Mouse (Mus musculus): ENCODE measurements around the gene Nr1i3. TPM values are rescaled to one million over a fixed set of nuclear protein-coding genes. Genes with fewer than 3 reads are reported as not detected.

Nr1i3 gene
- under 1 TPM; 0.20 to 0.25 TPM for total RNA-seq (2021)

DNA sequence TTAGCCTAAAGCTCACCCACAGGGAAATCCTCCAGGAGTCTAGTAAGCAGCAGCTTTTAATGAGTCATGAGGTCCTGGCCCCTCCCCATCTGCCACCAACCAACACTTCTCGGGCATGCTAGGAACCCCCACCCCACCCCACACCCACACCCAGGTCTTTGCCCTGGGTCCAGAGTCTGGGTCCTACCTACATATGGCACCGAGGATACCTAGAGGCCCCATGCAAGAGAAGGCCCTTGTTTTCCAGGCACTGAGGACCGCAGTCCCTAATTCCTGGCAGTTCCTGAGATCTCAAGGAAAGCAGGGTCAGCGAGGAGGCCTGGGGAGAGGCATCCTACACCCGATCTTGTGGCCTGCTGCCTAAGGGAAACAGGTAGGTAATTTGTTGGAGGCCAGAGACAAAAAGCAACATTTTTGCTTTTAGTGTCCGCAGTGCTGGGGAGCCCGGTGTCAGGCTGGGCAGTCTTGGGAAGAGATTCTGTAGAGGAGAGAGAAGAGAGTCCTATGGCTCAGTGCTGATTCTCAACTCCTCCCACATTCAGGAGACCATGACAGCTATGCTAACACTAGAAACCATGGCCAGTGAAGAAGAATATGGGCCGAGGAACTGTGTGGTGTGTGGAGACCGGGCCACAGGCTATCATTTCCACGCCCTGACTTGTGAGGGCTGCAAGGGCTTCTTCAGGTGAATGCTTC lies at the start of gene Nr1i3:
Gene Nr1i3 (plus strand): TSS at position 170 of the 696 bp plus-strand sequence.
- DNase-seq, result no peak

DNA sequence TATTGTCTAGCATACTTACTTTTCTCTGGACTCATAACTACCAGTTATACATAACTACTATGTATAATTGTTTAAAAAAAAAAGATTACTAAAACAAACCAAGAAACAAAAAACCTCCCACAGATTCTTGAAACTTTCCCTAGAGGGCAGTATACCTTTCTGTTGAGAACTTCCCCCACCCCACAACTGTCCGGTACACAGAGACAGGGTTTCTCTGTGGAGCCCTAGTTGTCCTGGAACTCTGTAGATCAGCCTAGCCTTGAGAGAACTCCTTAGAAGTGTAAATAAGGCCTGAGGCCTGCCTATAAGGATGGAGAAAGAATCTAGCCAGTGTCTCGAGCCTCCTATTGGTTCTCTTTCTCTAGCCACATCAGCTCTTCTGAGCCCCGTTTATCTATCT lies 49.5 kb upstream of the Nr1i3 start:
- DNase-seq, result no peak

DNA sequence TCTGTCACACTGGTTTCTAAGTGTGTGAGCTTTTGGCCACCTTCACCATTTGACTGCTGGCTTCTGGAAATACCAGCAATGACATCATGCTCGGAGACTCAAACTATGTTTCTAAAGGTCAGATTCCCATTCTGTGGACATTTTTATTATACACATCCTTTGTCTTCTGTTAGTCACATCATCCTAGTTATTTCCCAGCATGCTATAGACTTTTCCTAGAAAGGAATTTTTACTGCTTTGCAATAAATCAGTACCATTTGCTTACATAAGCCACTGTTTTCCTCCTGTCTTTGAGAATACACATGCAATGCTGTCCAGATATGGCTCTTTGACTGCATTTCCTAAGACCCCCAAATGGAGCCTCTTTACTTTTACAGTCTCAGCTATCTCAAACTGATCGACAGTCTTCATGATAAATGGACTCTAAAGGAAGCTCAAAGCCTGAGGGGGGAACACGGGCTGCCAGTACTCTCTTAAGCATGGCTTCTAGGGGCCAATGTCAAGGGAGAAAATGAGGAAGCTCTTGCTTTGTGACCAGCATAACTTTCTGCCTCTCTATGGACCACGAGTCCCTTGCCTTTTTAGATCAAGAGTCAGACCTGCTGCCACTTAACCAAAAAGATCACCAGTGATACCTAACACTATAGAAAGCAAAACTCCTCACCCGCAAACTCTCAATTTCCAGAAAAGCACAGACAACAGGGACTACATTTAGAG lies 48.0 kb upstream of the Nr1i3 start:
- no peak for DNase-seq

DNA sequence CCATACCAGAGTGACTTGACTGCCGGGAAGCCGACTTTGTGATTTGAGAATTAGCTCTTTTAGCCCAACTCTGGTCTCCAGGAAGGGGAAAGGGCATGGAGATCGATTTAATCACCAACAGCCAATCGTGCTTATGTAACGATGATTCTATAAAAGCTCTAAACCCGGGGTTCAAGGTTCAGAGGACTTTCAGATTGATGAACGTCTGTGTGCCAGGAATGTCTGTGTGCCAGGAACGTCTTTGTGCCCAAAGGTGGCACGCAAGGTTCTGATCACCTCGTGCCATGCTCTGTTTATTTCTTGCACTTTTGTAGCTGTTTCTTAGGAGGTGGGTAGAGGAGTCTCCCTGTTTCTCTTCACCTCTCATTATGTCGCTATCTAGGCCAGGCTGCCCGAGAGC lies 44.9 kb upstream of the Nr1i3 start:
- no peak for DNase-seq

DNA sequence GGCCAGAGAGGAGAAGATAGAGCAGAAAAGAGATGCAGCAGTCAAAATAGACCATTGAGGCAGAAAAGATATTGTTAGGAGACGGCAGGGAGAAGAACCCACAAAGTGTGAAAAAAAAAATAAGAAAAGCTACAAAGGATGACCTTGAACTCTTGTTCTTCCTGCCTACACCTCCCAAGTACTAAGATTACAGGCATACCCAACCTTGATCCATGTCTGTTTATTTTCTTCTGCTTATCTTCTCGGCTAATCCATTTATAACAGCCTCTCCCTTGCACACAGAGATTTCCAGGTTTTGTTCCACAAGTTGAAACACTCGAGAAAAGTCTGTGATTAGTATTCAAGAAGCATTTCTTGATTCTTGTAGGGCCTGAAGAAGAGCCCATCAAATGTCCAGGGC lies 43.9 kb upstream of the Nr1i3 start:
- no peak for DNase-seq

DNA sequence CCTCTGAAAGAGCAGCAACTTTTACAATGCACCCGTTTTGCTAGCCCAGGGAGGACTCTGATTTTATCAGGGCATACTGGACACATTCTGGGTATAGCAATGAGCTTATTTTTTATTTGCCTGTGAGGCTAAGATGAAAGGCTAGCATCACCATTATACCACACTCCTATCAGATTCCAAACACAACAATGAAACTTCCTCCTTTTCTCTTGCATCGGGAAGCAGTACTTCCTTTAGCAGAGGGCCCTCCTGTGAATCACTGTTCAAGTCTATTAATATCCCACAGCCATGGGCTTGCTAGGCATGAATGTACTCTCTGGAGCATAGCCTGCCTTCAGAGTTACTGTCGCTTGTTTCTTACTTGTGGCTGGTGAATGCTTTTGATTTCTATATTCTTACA lies 42.6 kb upstream of the Nr1i3 start:
- DNase-seq, result no peak

DNA sequence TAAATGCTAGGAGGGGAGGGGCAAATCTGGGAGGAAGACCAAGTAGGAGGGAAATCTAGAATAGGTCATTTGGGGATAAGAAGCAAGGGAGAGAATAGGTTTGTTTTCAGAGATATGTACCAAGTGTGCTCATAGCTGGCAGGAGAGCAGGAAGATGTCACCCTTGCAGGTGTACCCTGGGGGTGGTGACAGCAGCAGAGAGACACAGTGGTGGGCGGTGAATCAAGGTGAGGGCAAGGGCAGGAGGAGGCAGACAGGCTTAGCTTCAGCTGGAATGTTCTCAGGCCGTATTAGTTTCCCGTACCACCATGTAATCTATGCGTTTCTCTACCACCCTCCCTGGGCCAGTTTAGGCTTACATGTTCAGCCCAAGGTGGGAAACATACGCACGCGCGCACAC lies 41.0 kb upstream of the Nr1i3 start:
- DNase-seq, result no peak

DNA sequence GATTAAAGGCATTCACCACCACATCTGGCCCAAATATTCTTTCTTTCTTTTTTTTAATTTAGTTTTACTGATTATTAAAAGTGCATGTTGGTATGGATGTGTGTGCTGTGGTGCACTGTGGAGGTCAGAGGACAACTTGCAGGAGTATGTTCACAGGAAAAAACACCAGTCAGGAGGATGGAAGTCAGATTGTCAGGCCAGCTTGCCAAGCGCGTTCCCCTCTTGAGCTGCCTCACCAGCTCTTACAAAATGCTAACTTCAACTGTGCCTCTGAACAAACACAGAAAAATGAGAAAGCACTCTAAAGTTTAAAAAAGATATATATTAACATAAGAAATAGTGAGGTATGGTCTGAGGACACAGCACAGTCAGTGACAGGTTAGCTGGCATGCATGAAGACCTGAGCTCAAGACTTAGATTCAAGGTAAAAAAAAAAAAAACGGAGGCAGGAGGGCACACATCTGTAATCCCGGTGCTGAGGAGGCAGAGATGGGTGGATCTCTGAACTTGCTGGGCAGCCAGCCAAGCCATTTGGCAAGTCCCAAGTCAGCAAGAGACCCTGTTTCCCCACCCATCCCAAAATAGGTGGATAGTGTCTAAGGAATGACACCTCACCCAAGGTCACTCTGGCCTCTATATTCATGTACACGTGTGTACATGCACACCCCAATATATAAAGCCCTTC lies 34.1 kb upstream of the Nr1i3 start:
- no peak for DNase-seq

DNA sequence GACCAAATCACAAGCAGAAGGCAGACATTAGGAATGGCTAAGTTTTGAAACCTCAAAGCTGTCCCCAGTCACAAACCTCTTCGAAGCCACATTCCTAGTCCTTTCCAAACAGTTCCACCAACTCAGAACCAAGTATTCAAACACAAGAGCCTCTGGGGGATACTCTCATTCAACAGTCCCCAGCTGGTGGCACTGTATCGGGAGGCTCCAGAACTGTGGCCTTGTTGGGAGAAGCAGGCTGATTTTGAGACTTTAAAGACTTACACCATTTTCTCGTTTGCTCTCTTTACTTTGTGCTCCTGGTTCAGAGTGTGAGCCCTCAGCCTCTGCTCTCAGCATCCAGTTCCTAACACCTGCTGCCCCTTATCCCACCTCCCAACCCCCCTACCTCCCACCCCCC lies 30.7 kb upstream of the Nr1i3 start:
- DNase-seq, result no peak

DNA sequence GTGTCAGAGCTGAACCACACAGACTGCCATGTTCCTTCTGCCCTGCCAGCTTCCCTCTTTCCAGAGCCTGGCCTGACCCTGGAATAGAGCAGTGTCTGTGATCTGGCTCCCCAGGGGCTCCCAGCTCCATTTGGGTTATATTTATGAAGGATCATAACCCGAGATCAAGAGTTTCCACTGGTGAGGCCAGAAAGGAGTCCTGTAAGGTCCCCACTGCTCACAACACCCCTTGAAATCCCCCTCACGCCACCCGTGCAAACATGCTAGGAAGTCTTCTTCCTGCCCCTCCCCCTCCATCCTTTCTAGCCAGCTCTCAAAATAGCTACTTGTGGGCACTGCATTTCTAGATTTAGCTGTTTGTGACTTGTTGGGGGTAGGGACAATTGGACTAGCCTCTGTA lies 30.1 kb upstream of the Nr1i3 start:
- DNase-seq, result no peak

DNA sequence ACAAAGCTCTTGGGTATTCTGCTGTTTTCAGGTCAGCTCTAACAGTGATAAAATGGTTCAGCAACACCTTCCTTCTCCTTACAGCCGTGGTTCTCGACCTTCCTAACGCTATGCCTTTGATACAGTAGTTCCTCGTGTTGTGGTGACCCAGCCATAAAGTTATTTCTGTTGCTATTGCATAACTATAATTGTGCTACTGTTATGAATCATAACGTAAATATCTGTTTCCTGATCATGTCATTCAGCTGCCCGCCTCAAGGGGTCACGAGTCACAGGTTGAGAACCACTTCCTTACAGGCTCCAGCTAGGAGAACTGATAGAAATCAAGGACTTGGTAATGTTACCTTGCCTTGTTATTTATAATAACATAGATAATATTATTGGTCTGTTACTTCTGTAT lies 29.5 kb upstream of the Nr1i3 start:
- no peak for DNase-seq

DNA sequence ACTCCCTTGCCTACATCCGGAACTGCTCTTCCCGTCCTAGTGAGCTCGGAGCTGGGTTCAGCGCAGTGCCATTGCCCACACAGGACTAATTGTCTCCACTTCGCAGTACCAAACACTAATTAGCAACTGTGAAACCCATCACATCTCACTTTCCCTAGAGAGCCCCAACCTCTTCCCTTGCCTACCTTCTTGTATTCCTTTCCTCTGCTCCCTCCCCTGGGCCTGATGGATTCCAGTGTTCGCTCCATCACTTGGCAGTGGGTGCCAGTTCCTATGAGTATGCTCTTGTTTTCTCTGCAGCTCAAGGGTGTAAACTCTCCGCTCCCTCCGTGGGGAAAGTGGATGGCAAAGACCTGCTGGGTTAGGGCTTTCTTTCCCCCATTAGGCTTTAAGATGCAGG lies 28.1 kb upstream of the Nr1i3 start:
- DNase-seq, result no peak

DNA sequence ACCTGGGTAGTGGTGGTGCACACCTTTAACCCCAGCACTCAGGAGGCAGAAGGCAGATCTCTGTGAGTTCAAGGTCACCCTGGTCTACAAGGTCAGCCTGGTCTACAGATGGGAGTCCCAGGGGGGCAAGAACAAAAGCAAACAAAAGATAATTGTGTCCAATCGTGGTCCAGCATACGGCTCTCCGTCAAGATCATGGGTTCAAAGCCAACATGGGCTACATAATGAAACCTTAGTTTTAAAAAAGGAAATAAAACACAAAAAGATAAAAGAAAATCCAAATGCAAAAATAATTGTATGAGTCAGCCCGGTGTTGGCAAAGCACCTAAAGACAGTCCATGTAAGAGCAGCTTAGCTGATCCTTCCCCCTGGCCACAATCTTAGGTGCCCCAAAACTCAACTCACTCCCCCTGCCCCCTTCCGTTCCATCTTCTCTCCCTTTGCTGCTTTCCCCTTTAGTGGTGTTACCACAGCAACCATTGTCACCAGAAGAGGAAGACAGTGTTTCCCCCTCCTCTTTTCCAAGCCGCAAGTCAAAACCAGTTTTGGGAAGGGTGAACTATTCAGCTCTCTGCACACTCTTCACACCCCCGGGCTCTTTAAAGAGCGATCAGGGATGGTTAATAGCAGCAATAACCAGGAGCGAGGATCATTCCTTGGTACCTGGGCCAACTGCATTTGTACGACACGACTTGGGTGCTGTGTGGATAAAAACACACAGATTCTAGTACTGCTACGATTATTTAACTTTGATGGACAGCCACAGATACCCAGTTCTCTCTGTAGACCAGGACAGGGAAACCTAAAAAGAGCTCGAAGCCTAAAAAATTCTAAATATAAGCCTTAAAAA lies 25.7 kb upstream of the Nr1i3 start:
- DNase-seq, result no peak

DNA sequence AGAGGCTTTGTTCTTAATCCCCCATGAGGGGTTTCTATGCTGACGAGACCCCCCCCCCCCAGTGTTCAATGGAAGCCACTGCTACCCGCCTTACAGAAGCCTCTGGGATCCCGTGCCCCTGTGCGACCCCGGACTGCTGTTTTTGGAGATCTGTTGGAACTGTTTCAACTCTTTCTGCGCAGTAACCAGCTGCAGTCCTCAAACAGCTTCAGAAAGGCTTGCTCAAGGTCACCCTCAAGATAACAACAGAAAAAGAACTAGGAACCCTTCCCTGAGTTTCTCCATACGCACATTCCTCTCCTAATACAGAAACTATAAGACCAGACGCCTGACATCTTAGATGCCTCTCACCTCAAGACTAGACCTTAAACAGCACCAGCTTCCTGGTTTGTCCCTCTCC lies 24.7 kb upstream of the Nr1i3 start:
- DNase-seq, result no peak

DNA sequence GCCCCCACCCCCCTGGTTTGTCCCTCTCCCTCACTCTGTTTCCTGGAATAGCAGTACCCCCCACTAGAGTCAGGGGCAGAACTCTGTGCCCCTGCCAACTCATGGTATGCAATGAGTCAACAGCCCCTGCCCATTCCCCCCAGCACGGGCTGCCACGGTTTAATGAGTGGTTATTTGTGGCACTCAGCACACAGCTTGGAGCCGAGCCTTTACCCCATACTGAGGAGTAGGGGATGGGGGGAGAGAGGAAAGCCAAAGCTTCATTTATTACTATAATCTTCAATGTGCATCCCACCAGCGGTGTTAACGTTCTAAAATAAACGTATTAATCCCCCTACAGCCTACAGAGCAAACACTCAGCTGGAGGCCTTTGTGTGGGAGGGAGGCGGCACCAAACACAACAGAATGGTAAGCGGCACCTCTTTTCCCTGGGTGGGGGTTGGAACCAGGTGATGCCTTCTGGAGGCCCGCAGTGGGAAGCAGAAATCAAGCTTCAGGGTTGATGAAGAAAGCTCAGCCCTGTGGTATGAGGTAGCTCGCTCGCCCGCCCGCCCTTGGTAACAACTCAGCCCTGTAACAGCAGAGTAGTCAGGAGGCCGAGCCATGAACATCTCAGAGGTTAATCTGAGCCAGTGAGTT lies 24.2 kb upstream of the Nr1i3 start:
- no peak for DNase-seq

DNA sequence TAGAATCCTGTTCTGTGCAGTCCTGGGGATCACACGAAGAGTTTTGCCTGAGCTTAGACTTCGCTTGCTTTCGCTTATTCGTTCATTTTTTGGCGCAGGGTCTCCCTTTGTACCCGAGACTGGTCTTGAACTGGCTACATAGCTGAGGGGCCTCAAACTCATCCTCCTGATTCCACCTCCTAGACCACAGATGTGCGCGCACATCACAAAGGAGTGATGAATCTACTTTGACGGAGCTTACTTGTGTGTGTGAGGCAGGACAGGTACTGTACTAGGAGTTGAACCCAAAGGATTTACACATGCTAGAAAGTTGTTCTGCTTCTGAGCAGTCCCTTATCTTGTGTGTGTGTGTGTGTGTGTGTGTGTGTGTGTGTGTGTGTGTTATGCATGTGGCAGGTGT lies 22.9 kb upstream of the Nr1i3 start:
- DNase-seq, result no peak

DNA sequence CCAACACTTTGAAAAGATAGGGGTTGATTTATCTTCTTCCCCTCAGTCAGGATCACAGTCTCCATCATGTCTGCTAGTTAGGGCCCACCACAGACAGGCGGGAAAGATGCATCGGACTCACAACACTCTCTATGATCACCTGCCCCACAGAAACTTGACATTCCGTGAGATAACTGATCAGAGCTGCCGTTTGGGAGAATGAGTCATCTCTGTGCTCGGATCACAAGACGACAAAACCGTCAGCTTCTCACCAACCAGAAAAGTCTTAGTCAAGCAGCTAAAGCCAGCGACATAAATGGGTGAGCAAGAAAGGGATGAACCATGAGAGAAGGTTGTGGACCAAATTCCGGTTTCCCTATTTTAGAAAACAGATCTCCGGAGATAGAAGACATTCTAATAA lies 21.5 kb upstream of the Nr1i3 start:
- DNase-seq, result no peak

DNA sequence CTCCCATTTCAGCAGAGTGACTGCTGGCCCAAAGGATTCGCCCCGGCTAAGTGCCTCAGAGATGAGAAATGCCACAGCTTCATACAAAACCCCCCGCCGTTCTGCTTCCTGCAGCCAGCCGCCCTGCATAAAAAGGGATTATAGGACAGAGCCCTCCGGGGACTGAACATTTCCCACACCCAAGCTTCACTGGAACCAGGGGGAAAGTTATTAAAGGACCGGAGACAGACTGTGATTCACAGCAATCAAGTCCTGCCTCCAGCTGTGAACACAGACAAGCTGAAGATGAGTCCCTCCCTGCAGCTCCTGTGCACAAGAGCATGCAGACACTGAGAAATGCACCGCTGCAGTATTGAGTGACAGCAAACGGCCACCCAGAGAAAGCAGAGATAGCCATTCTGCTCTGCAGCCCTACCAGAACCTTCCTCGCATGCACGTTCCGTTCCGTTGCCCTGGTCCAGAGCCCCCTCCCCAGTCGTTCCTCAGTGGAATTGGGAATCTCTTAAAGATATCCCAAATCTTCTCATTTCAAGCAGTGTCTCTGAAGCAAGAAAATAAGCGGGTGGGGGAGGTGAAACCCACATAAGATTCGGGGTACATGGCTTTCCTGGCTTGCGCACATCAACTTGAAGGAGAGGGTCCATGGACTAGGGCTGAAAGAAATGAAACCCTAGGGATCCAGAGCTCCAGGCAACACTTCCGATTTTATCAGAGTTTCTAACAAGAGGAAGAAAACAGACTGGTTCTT lies 20.5 kb upstream of the Nr1i3 start:
- DNase-seq, result no peak

DNA sequence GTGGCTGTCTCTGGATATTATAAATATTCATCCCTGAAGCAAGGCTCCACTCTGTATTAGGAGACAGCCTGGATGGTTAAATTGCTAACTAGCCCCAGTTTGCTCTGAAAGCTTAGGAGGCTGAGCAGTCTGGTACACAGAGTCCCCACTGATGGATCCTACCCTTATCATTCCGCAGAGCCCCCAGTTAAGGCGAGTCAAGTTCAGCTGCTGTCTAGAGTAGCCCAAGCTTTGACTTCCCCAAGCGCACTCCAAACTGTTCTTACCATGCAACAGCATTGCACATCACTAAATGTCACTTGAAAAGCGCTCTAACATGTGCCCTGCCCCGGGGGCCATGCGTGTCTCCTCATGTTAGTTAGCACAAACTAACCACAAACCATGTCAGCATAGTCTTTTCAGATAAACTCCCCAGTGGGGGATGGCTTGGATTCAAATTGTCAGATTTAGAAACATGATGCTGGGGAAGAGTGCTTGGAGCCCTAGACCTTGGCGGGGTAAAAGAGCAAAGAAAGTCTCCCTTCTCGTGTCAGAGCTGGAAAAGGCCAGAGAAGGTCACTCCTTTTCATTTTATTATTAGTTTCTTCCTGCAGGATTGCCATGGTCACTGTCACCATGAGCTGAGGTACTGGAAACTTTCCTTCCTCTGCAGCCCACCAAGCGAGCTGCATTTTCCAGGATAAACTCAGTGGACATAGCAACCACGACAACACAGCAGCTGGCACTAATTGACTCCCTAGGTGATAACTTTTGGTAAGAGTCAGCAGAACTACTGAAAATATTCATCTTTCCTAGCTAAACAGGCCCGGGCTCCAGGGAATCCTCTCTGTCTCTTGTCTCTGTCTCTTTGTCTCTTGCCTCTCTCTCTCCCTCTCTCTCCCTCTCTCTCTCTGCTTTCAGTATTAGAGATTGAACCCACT lies 19.6 kb upstream of the Nr1i3 start:
- DNase-seq, result no peak

DNA sequence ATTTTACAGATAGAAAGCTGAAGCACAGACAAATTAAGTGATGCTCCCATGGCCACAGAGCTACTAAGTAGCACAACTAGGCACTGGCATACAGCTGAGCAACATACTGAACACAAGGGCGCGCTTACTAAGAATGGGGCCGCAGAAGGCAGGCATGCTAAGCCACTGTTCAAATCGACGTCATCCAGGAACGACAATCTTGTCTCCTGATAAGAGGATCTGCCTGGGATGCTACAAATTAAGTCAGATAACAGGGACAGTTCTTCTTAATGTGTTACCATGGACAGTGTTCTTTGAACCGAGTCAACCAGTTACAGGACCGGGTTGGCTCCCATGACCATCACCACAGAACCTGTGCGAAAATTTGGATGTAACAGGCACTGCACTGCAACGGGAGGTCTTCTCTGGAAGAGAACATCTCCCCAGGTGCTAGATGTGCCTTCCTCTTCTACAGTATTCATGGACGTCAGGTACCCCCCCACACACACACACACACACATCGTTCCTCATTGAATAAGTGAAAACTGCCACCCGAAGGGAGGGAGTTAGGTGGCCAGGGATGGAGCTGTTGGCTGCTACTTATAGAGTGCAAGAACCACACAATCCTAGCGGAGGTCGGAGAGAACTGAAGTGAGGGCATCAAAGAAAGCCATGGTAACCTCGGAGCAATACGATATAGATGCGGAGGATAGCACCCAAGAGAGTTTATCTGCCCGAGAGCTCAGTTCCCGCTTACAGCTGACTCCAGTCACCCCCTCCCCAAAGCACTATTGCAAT lies 18.5 kb upstream of the Nr1i3 start:
- no peak for DNase-seq

Data from layer of hippocampus, postnatal 36 days (tissue).